Mouse (Mus musculus) retina, embryonic 14.5 days (tissue): ENCODE data around the gene Btbd9.
"Not testable (repeated sequence)": the region's sequence is repeated elsewhere in the genome, so short reads cannot be mapped to it uniquely, and the experiment has no call there.

ENCODE experiments used
- DNase-seq: peaks from one replicate; pipeline ENCODE4 v3.0.0-alpha.2; 2015; ENCODE audit warnings: low spot score

Btbd9 gene

DNA sequence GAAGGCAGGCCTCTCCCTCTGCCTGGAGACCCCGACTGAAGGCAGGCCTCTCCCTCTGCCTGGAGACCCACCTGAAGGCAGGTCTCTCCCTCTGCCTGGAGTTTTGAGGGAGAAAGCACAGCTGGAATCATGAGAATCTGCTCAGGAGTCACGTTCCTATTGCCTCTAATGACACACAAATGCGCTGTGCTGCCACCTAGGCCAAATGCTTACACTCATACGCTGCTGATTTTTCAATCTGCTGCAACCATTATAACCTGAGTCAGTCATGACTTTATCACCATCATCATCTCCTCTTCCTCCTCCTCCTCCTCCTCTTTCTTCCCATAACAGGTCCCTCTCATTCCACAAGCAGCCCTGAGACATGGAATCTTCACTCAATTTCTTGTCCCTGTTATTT, 64.3 kb downstream of the Btbd9 start:
- DNase-seq, result no peak

DNA sequence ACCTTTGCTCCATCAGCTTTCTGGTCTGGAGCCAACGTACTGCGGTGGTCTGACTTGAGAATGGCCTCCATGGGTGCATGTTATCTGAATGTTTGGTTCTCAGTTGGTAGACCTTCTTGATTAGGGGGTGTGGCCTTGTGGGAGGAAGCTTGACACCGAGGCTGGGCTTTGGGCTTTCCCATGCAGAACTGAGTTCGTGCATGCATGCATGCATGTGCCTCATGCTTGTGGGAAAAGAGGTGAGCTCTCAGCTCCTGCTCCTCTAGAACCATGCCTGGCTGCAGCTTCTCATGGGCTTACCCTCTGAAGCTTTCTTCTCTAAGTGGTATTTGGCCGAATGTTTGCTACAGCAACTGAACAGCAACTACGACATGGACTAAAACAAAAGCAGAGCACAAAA, 64.9 kb downstream of the Btbd9 start:
- DNase-seq, result no peak

DNA sequence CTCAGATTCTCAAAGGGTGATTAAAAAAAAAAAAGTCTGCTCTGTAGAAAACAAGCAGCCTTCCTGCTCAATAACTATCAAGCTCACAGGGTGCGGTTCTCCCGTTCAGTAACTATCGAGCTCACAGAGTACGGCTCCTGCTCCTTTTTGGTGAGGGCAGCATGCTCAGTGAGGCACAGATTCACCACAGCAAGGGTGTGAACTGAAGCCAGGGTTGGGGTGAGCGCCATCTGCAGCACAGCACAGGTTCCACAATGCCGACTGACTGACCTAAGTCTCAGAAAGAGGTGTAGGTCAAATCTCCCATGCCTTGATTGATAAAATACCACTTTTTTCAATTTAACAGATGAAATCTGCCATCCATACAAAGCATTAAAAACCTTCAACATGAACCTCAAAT, 66.1 kb downstream of the Btbd9 start:
- peak; percentile 48 for DNase-seq

- no peak for DNase-seq
Measured at GRCm38 (mm10) chr17:30509646-30510045, 66.6 kb downstream of the Btbd9 start.

- DNase-seq, result no peak
Measured at GRCm38 (mm10) chr17:30507636-30508576, 68.4 kb downstream of the Btbd9 start.

- DNase-seq, result no peak
Measured at GRCm38 (mm10) chr17:30506916-30507315, 69.4 kb downstream of the Btbd9 start.

- not testable (repeated sequence) for DNase-seq
Measured at GRCm38 (mm10) chr17:30499541-30499940, 76.7 kb downstream of the Btbd9 start.

GRCm38 (mm10) chr17:30498779-30499178, 77.5 kb downstream of the Btbd9 start:
- no peak for DNase-seq

- DNase-seq, result no peak
Measured at GRCm38 (mm10) chr17:30498376-30498719, 77.9 kb downstream of the Btbd9 start.

- DNase-seq, result no peak
Measured at GRCm38 (mm10) chr17:30497525-30498375, 78.5 kb downstream of the Btbd9 start.

- no peak for DNase-seq
Measured at GRCm38 (mm10) chr17:30495567-30495966, 80.7 kb downstream of the Btbd9 start.

DNA sequence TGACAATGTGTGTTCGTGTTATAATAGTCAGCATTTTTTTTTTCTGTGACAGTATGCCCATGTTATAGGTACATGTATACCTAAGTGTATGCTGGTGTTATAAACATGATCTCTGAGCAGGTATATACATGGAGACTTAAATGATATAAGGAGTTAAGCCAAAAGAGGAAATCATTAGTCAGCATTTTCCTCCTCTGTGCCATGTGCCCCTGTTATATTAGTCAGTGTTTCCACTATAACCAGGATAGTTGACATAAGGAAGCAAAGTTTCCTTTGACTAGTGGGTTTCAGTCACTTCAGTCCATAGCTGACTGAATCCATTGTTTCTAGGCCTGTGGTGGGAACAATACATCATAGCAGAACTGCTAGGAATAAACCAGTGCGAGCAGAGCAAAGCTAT, 81.1 kb downstream of the Btbd9 start:
- no peak for DNase-seq

DNA sequence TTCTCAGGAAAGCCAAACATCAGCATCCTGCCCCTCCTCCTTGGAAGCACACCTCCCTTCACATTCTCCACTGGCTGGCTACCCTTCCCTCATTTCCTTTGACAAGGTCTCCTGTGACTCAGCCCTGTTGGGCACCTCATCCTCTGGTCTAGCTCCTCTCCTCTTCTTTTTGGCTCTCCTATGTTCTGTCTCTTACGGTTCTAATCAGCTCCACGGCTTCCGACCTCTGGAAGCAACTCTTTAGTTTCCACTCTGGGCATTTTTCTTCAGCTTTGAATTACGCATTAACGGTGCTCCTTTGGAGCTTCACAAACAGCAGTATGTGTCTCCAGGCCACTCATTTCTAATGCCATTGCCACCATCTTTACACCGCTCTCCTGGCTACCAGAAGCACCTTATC, 82.8 kb downstream of the Btbd9 start:
- DNase-seq, result no peak

DNA sequence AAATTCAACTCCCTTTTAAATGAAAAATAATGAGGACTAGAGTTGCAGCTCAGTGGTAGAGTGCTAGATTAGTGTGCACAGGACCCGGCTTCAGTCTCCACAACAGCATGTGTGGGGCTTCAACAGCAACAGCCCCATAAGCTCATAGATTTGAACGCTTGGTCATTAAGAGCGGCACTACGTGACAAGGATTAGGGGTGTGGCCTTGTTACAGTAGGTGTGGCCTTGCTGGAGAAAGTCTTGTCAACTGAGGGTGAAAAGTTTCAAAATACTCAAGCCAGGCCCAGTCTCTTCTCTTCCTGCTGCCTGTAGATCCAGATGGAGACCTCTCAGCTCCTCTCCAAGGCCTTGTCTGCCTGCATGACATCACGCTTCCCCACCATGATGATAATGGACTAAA, 84.1 kb downstream of the Btbd9 start:
- no peak for DNase-seq

DNA sequence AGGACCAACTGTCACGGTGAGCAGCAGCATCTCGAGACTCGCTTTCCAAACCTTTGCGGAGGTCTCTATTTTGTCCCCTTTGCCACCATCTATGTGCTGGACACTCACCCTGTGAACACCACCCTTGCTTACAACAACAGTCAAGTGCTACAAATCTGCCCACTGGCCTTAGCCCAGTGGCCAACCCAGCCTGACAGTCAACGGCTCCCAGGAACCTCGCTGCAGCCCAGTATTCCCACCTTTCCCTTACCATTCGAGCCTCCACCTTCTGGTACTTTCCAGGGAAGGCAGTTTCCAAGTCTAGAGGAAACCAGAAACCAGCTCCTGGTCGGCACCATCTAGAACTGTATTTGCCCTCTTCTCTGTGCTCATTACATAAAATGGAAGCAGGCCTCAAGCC, 84.7 kb downstream of the Btbd9 start:
- no peak for DNase-seq

DNA sequence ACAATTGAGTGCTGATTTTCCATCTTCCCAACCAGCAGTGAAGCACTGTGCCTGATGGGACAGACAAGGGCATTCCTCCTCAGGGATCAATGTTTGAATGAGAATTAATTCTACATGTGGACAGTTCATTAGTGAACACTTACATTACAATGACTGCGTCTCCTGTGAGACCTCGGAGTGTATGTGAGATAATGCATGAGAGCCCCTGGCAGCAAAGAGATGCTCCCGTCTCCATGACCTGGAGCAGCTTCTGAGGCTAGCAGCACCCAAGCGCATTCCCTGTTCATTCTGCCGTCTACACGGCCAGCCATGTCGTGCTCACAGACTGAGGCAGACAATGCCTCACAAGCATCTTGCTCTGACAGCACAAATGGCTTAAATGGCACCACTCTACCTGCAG, 85.7 kb downstream of the Btbd9 start:
- DNase-seq, result no peak

- DNase-seq, result no peak
Measured at GRCm38 (mm10) chr17:30490086-30490485, 86.2 kb downstream of the Btbd9 start.

DNA sequence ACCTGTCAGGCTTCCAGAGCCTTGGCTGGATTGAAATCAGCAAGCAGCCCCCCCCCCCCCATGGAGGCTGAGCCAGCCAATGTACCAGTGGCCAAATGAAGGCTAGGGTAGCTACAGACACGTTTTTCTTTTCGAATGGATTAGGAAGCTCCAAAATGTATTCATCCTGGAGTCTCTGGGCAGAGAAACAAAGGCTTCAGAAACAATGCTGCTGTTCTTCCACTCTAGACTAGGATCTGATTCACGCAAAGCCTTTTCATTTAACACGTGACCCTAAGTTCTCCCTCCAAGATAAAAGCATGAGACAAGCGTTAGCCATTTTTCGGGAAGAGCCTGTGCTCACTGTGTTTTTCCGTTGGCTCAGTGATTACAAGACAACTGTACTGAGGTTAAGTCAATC, 86.7 kb downstream of the Btbd9 start:
- DNase-seq, result no peak

DNA sequence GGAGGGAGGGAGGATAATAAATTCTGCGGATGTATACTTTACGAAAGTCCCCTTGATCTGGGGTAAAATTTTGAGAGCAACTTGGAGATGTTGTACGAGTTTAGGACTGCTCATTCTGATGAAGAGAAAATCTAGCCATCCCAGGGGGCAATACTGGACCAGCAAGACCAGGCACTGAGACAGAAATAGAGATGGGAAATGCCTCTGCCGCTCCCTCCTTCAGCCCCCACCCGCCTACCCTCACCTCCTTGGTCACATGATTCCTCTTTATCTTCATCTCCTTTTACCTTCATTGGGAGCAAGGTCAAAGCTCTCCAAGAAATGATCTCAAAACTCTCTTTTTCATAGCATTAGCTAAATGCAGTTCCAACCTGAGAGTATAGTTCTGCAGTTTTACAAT, 88.6 kb downstream of the Btbd9 start:
- DNase-seq, result no peak

GRCm38 (mm10) chr17:30485067-30485854, 91.0 kb downstream of the Btbd9 start:
- DNase-seq, result no peak

DNA sequence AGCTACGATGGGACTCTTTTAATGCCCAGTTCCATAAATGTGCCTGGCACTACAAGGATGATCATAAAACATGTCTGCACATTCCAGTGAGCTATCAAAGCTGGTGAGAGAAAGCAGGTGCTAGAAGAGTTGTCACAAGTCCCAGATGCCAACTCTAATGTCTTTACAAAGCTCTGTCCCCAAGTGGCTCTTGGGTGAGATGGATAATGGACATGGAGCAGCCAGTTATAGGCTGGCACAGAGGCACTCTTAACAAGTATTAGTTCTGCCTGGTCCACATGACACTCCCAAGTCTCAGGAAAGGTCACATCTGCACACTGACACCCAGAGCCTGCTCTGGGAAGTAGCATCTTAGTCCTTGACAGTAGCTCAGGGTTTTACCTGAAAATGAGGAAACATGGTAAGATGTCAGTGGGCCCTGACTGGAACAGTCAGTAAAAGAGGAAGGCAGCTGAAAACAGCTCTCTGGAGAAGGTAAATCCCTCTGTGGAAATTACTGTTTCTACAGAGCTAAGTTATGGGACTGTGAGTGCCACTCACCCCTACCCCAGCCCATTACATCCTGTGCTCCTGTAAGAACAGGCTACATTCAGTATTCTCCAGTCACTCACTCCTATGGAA, 91.7 kb downstream of the Btbd9 start:
- DNase-seq, result no peak

DNA sequence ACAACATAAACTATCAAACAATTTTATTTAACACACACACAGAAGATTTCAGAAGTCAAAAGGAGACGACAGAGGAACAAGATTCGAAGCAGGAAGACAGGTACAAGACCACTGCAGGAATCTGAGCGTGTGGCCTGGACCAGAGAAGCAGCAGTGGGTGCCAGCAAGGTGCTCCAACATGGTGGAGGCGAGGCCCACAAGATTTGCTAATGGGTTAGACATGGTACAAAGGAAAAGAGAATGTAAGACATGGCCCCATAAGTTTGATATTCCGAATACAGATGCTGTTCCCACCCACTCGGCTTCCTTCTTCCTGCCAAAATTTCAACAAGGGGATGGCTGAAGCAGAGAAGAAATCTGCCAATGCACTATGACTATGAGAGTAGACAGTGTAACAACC, 94.5 kb downstream of the Btbd9 start:
- DNase-seq, result no peak
